Mouse (Mus musculus): ENCODE data around the gene Exd1. TPM values are rescaled to one million over a fixed set of nuclear protein-coding genes. Genes with fewer than 3 reads are reported as not detected.

Exd1 gene
- total and polyA plus RNA-seq, 3 experiments, result 0.27 to 0.88 TPM; not detected in 1

DNA sequence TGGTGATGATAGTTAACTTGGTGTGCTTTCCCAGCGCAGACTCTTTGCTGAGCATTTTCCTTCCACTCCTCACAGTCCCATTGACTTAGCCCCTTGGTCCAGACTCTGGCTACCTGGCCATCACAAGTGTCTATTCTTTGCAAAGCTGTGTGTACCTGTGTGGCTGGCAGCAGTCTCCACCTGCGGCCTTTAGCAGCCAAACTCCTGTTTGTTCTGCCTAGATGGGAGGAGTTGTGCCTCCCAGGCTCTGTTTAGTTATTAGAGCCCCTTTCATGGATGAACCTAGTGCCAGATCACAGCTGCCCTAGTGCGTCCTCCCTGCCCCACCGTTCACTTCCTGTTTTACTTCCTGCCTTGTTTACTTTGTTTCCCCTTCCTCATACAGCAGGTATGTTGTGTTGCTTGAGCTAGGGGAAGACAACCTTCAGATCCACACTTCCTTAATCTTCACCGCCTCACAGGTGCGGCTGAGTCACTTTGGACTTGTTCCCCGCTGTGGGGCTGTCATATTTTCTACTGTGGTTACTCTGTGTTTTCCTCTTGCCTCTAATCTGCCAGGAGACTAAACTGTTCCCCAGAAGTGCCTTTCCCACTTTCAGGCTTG is 11.4 kb upstream of the Exd1 start:
- Histone ChIP-seq H3K4me3 (ENCODE audit: control insufficient read depth in 1 of 2, insufficient read depth in 1 of 2, low read depth in 2 of 2, low read length in 2 of 2) (no peak overlapping the region), H3K9ac (ENCODE audit: control insufficient read depth, low read depth, low read length, poor library complexity, severe bottlenecking) (no peak overlapping the region), H3K4me1 (ENCODE audit: control insufficient read depth in 1 of 2, insufficient read depth in 2 of 2, low read length in 2 of 2) (peaks cover 0 to 6% of the 10 kb centered on the region in 2 experiments; a peak in 2 of 4 replicates), H3K79me2 (ENCODE audit: control insufficient read depth, insufficient read depth, low read length, poor library complexity) (peaks cover 7% of the 10 kb centered on the region; the same call in 1 of the 2 replicates), H3K27me3 (ENCODE audit: control insufficient read depth in 1 of 2, insufficient read depth in 2 of 2, low read length in 2 of 2) (no peaks in the 10 kb centered on the region), H3K36me3 (ENCODE audit: control insufficient read depth in 1 of 2, insufficient read depth in 2 of 2, low read length in 2 of 2) (peaks cover 0 to 2% of the 10 kb centered on the region in 2 experiments; a peak in 3 of 4 replicates), H3K9me3 (replicated peaks; ENCODE audit: insufficient read depth, low read length) (no peaks in the 10 kb centered on the region), H3K27ac (ENCODE audit: control insufficient read depth, low read depth, low read length) (no peak overlapping the region)
- peak; percentile 43 for DNase-seq (ENCODE audit: low read depth, low spot score)
- no peak for TF ChIP-seq JUND (IDR thresholded peaks at IDR 0.05; ENCODE audit: low read depth, low read length)
- TF ChIP-seq ETS1 (IDR thresholded peaks at IDR 0.05; ENCODE audit: low read depth, low read length), result no peak
- no peak for TF ChIP-seq CTCF (IDR thresholded peaks at IDR 0.05 in 2 of 3, conservative IDR thresholded peaks at IDR 0.05 in 1 of 3; ENCODE audit: control insufficient read depth in 1 of 3, insufficient read depth in 1 of 3, low read depth in 2 of 3, low read length in 3 of 3, poor library complexity in 1 of 3, severe bottlenecking in 1 of 3)
- TF ChIP-seq ZKSCAN1 (IDR thresholded peaks at IDR 0.05; ENCODE audit: low read depth, low read length), result no peak
- TF ChIP-seq MXI1 (IDR thresholded peaks at IDR 0.05; ENCODE audit: low read depth, low read length), result no peak
- no peak for TF ChIP-seq TAL1 (IDR thresholded peaks at IDR 0.05; ENCODE audit: low read length)
- TF ChIP-seq MYC (IDR thresholded peaks at IDR 0.05; ENCODE audit: low read depth, low read length), result no peak
- no peak for TF ChIP-seq UBTF (IDR thresholded peaks at IDR 0.05; ENCODE audit: borderline replicate concordance, insufficient read depth, low read depth, low read length)
- TF ChIP-seq MAX (IDR thresholded peaks at IDR 0.05; ENCODE audit: low read length), result no peak
- no peak for TF ChIP-seq NELFE (IDR thresholded peaks at IDR 0.05; ENCODE audit: low read depth, low read length)
- no peak for TF ChIP-seq ELF1 (IDR thresholded peaks at IDR 0.05; ENCODE audit: low read depth, low read length)
- TF ChIP-seq CHD1 (IDR thresholded peaks at IDR 0.05; ENCODE audit: low read depth, low read length), result no peak
- no peak for TF ChIP-seq KAT2A (conservative IDR thresholded peaks at IDR 0.05; ENCODE audit: low read depth, low read length)
- TF ChIP-seq TCF12 (IDR thresholded peaks at IDR 0.05; ENCODE audit: low read depth, low read length), result no peak
- no peak for TF ChIP-seq ZNF384 (IDR thresholded peaks at IDR 0.05; ENCODE audit: low read depth, low read length)

DNA sequence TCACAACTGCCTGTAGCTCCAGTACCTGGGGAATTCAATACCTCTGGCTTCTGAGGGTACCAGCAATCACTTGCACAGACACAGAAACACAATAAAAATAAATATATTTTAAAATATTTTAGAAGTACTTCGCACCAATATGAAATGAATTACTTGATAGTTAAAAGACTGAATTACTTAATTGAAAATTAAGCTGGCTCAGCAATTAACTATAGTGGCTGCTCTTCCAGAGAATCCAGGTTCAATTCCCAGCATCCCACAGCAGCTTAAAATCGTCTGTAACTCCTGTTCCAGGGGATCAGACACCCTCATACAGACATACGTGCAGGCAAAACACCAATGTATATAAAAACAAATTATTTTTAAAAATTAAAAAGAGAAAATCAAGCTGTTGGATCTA is 10.6 kb upstream of the Exd1 start:
- Histone ChIP-seq H3K36me3 (ENCODE audit: control insufficient read depth in 1 of 2, insufficient read depth in 2 of 2, low read length in 2 of 2) (peaks cover 0 to 2% of the 10 kb centered on the region in 2 experiments; a peak in 3 of 4 replicates), H3K27me3 (ENCODE audit: control insufficient read depth in 1 of 2, insufficient read depth in 2 of 2, low read length in 2 of 2) (no peaks in the 10 kb centered on the region), H3K4me1 (ENCODE audit: control insufficient read depth in 1 of 2, insufficient read depth in 2 of 2, low read length in 2 of 2) (peaks cover 0 to 6% of the 10 kb centered on the region in 2 experiments; a peak in 2 of 4 replicates), H3K27ac (ENCODE audit: control insufficient read depth, low read depth, low read length) (no peak overlapping the region), H3K9me3 (replicated peaks; ENCODE audit: insufficient read depth, low read length) (no peaks in the 10 kb centered on the region), H3K79me2 (ENCODE audit: control insufficient read depth, insufficient read depth, low read length, poor library complexity) (peaks cover 9% of the 10 kb centered on the region; the same call in 1 of the 2 replicates), H3K4me3 (ENCODE audit: control insufficient read depth in 1 of 2, insufficient read depth in 1 of 2, low read depth in 2 of 2, low read length in 2 of 2) (no peak overlapping the region), H3K9ac (ENCODE audit: control insufficient read depth, low read depth, low read length, poor library complexity, severe bottlenecking) (no peak overlapping the region)
- TF ChIP-seq MAFK (IDR thresholded peaks at IDR 0.05; ENCODE audit: borderline replicate concordance, low read depth, low read length) (peak; percentile 44; the same call in 1 of the 2 replicates), POLR2AphosphoS2 (IDR thresholded peaks at IDR 0.05; ENCODE audit: low read length) (no peak)
- DNase-seq (ENCODE audit: low read depth, low spot score), result no peak

All from MEL (cell line).